Mouse (Mus musculus): ENCODE results near the gene Thnsl2. TPM values are rescaled to one million over a fixed set of nuclear protein-coding genes. Genes with fewer than 3 reads are reported as not detected.

Thnsl2 gene
- polyA plus RNA-seq, 2 experiments: 5.6 to 8.6 TPM

- Histone ChIP-seq H3K27me3 (ENCODE audit: control insufficient read depth, insufficient read depth, low read length) (no peaks in the 10 kb centered on the region), H3K4me1 (ENCODE audit: control insufficient read depth, insufficient read depth, low read length) (no peaks in the 10 kb centered on the region), H3K9me3 (ENCODE audit: control insufficient read depth, low read length) (no peaks in the 10 kb centered on the region), H3K9ac (ENCODE audit: low read depth, low read length, severe bottlenecking) (no peak overlapping the region), H3K27ac (replicated peaks; ENCODE audit: low read depth, low read length) (no peak overlapping the region), H3K4me3 (replicated peaks; ENCODE audit: low read length) (no peak overlapping the region), H3K36me3 (ENCODE audit: control insufficient read depth, insufficient read depth, low read length) (no peaks in the 10 kb centered on the region), H3K4me2 (replicated peaks; ENCODE audit: low read depth, low read length, severe bottlenecking) (no peak overlapping the region)
- no peak for TF ChIP-seq POLR2A (IDR thresholded peaks at IDR 0.05; ENCODE audit: borderline replicate concordance, extremely low read depth, insufficient read depth, insufficient read length)
- DNase-seq (ENCODE audit: low spot score) (no peak), ATAC-seq (ENCODE audit: low FRiP score, low read depth) (no peak)
- WGBS: 61% methylated on average over 7 of the region's 7 CpGs
Observed at GRCm38 (mm10) chr6:71161290-71161689, 17.1 kb upstream of the Thnsl2 start.

- TF ChIP-seq POLR2A (IDR thresholded peaks at IDR 0.05; ENCODE audit: borderline replicate concordance, extremely low read depth, insufficient read depth, insufficient read length): no peak
- Histone ChIP-seq H3K4me1 (ENCODE audit: control insufficient read depth, insufficient read depth, low read length) (no peaks in the 10 kb centered on the region), H3K27me3 (ENCODE audit: control insufficient read depth, insufficient read depth, low read length) (no peaks in the 10 kb centered on the region), H3K4me2 (replicated peaks; ENCODE audit: low read depth, low read length, severe bottlenecking) (no peak overlapping the region), H3K4me3 (replicated peaks; ENCODE audit: low read length) (no peak overlapping the region), H3K27ac (replicated peaks; ENCODE audit: low read depth, low read length) (no peak overlapping the region), H3K36me3 (ENCODE audit: control insufficient read depth, insufficient read depth, low read length) (no peaks in the 10 kb centered on the region), H3K9ac (ENCODE audit: low read depth, low read length, severe bottlenecking) (no peak overlapping the region), H3K9me3 (ENCODE audit: control insufficient read depth, low read length) (no peaks in the 10 kb centered on the region)
- ATAC-seq (ENCODE audit: low FRiP score, low read depth) (no peak), DNase-seq (ENCODE audit: low spot score) (no peak)
- WGBS: 56% methylated on average over 5 of the region's 5 CpGs
Observed at GRCm38 (mm10) chr6:71156674-71157326, 12.6 kb upstream of the Thnsl2 start.

DNA sequence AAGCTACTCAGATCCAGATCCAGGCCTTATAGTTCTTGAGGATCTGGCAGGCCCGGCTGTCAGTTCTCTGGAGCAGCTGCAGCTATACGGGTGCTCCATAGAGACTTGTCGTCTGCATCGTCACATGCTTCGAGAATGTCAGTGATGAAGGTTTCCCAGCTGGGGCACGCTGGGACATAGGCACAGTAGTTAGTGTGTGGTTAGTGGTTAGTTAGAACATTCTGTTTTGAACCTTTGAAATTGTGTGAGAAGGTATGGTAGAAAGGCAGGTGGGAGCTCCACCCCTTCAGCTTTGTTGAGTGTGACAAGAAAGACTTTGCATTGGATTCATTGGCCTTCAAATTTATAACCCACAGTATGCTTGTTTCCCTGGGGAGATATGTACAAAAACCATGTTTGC, 10.6 kb upstream of the Thnsl2 start:
- 73% methylated on average over 6 of the region's 6 CpGs for WGBS
- H3K9me3 ChIP-seq (ENCODE audit: control insufficient read depth, low read length): no peaks in the 10 kb centered on the region
- H3K27me3 ChIP-seq (ENCODE audit: control insufficient read depth, insufficient read depth, low read length): no peaks in the 10 kb centered on the region
- H3K4me3 ChIP-seq (replicated peaks; ENCODE audit: low read length): no peak overlapping the region
- H3K36me3 ChIP-seq (ENCODE audit: control insufficient read depth, insufficient read depth, low read length): no peaks in the 10 kb centered on the region
- no peak overlapping the region for H3K9ac ChIP-seq (ENCODE audit: low read depth, low read length, severe bottlenecking)
- H3K4me1 ChIP-seq (ENCODE audit: control insufficient read depth, insufficient read depth, low read length): no peaks in the 10 kb centered on the region
- no peak for TF ChIP-seq POLR2A (IDR thresholded peaks at IDR 0.05; ENCODE audit: borderline replicate concordance, extremely low read depth, insufficient read depth, insufficient read length)
- no peak overlapping the region for H3K27ac ChIP-seq (replicated peaks; ENCODE audit: low read depth, low read length)
- H3K4me2 ChIP-seq (replicated peaks; ENCODE audit: low read depth, low read length, severe bottlenecking): no peak overlapping the region
- ATAC-seq (ENCODE audit: low FRiP score, low read depth): no peak
- DNase-seq (ENCODE audit: low spot score): no peak

- no peaks in the 10 kb centered on the region for H3K4me1 ChIP-seq (ENCODE audit: control insufficient read depth, insufficient read depth, low read length)
- H3K27ac ChIP-seq (replicated peaks; ENCODE audit: low read depth, low read length): no peak overlapping the region
Observed at GRCm38 (mm10) chr6:71153486-71153885, 9.2 kb upstream of the Thnsl2 start.

DNA sequence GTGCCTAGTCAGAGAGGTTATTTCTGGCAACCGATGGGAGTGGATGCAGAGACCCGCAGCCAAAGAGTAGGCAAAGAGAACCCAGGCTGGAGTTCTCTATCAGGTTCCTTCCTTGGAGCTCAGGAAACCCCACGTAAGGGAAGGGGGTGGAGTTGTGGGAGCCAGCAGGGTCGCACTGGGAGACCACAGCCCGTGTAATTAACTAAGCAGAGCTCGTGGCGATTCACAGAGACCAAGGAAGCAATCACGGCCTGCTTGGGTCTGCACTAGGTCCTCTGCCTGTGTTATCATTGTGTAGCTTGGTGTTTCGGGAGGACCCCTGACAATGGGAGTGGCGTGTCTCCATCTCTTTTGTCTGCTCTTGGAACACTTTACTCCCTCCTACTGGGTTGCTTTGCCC, 6.9 kb upstream of the Thnsl2 start:
- Histone ChIP-seq H3K9me3 (ENCODE audit: control insufficient read depth, low read length) (no peaks in the 10 kb centered on the region), H3K36me3 (ENCODE audit: control insufficient read depth, insufficient read depth, low read length) (no peaks in the 10 kb centered on the region), H3K4me2 (replicated peaks; ENCODE audit: low read depth, low read length, severe bottlenecking) (no peak overlapping the region), H3K27ac (replicated peaks; ENCODE audit: low read depth, low read length) (no peak overlapping the region), H3K4me3 (replicated peaks; ENCODE audit: low read length) (no peak overlapping the region), H3K27me3 (ENCODE audit: control insufficient read depth, insufficient read depth, low read length) (no peaks in the 10 kb centered on the region), H3K9ac (ENCODE audit: low read depth, low read length, severe bottlenecking) (no peak overlapping the region), H3K4me1 (ENCODE audit: control insufficient read depth, insufficient read depth, low read length) (no peaks in the 10 kb centered on the region)
- DNase-seq (ENCODE audit: low spot score) (no peak), ATAC-seq (ENCODE audit: low FRiP score, low read depth) (no peak)
- WGBS: 51% methylated on average over 10 of the region's 10 CpGs
- TF ChIP-seq POLR2A (IDR thresholded peaks at IDR 0.05; ENCODE audit: borderline replicate concordance, extremely low read depth, insufficient read depth, insufficient read length): no peak

More at GRCm38 (mm10) chr6:71153486-71153885, 9.2 kb upstream of the Thnsl2 start:
- Histone ChIP-seq H3K9me3 (ENCODE audit: control insufficient read depth, low read length) (no peaks in the 10 kb centered on the region), H3K36me3 (ENCODE audit: control insufficient read depth, insufficient read depth, low read length) (no peaks in the 10 kb centered on the region), H3K4me3 (replicated peaks; ENCODE audit: low read length) (no peak overlapping the region), H3K4me2 (replicated peaks; ENCODE audit: low read depth, low read length, severe bottlenecking) (no peak overlapping the region), H3K27me3 (ENCODE audit: control insufficient read depth, insufficient read depth, low read length) (no peaks in the 10 kb centered on the region), H3K9ac (ENCODE audit: low read depth, low read length, severe bottlenecking) (no peak overlapping the region)
- DNase-seq (ENCODE audit: low spot score): no peak
- WGBS: 79% methylated on average over 4 of the region's 4 CpGs
- no peak for ATAC-seq (ENCODE audit: low FRiP score, low read depth)
- TF ChIP-seq POLR2A (IDR thresholded peaks at IDR 0.05; ENCODE audit: borderline replicate concordance, extremely low read depth, insufficient read depth, insufficient read length): no peak
